Mouse (Mus musculus): ENCODE measurements around the gene Tppp2.
A peak's percentile ranks its signal among the peaks of the same experiment; 100 is the strongest.

- TF ChIP-seq CTCF (IDR thresholded peaks at IDR 0.05; ENCODE audit: low read depth) (0 out of 2 replicates have a peak, but pooled peaks have one; percentile 12), EP300 (IDR thresholded peaks at IDR 0.05; ENCODE audit: low read depth) (peak; percentile 35; the same call in 1 of the 2 replicates)
These were observed 33.5 kb upstream of the Tppp2 start, which contains the start of gene Mettl17 for GRCm38 (mm10) chr14:51884598-51885331.

All from liver, postnatal 0 days (tissue).